Mouse (Mus musculus) T-helper 2 cell (primary cell): Measurements from ENCODE around the gene C1ql2.

ENCODE experiments used
- in situ Hi-C: fragments of 300-600 bp; cut with MboI, MseI; formaldehyde crosslinking; loops from one replicate; pipeline ENCODE4 v1.15.1; 2025; ENCODE audit warnings: high pct_unique_total_duplicates

C1ql2 gene

GRCm38 (mm10) chr1:120385029-120385571, 44.7 kb downstream of the C1ql2 start:
- in situ Hi-C loops: no loop called here

DNA sequence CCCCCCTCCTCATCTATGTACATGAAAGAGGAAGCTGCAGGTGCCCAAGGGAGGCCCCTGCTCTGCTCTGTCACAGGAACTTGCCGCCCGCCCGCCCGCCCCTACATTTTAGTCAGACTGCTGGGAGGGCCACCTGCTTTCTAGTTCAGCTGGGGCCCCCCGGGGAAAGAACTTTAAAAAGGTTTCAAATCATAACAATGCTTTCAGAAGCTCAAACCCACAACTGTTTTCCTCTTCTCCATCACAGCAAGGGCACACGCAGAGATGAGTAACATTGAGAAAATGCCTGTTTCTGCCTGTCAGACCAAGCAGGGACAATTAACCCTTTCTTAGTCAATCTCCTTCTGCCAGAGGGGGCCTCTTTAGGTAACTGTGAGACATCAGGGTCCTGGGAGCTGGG, 49.4 kb downstream of the C1ql2 start:
- in situ Hi-C loops: no loop called here

DNA sequence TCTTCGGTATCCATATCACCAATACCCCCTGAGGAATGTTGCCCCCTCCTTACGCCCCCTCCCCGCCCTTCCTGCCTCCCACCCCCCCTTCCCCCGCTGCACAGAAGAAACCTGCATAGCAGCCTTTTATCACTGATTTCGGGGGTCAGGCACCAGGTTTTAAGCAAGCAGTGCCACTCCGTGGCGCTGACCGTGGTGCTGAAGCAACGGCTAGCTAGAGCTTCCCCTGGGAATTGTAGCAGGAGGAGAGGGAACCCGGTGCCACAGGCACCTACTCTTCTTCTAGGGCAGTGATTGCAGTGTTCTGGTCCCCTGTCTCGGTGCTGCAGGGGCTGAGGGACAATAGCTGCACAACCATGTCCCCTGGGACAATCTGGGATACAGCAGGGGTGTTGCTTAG, 50.0 kb downstream of the C1ql2 start:
- in situ Hi-C loops: no loop called here
